Mouse (Mus musculus) heart, postnatal 0 days (tissue): Measurements from ENCODE around the gene Vtn.

Experiments
- CTCF ChIP-seq: IDR thresholded peaks from 2 replicates; pipeline ENCODE4 v1.5.1; 2016; ENCODE audit warnings: antibody characterized with exemption, control low read depth, low read depth
- EP300 ChIP-seq: IDR thresholded peaks from 2 replicates; pipeline ENCODE4 v1.6.1; 2016; ENCODE audit warnings: antibody characterized with exemption, low read depth

DNA sequence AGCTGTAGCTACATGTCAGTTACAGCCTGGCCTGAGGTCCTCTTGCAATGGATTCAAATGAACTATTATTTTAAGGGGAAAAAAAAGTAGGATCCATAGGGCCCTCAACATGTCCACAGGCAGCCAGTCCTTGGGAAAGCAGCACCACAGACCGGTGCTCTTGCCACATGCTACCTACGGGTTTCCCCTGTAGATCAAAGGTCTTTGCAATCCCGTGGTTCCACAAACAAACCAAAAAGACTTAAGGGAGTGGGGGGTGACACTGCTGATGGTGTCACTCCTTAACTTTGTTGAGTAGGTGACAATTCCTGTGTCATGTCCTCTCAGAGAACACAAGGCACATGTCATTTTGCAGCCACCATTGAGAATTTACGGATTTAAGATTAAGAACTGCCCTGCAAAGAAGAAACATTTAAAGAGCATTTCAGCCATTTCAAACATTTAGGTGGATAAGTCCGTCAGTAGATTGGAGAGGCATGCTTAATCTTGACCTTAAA lies 50.6 kb downstream of the Vtn start:
- no peak for TF ChIP-seq CTCF
- TF ChIP-seq EP300, result no peak
